1 mouse cellular context compared by ENCODE assay signal in the genomic region with DNA sequence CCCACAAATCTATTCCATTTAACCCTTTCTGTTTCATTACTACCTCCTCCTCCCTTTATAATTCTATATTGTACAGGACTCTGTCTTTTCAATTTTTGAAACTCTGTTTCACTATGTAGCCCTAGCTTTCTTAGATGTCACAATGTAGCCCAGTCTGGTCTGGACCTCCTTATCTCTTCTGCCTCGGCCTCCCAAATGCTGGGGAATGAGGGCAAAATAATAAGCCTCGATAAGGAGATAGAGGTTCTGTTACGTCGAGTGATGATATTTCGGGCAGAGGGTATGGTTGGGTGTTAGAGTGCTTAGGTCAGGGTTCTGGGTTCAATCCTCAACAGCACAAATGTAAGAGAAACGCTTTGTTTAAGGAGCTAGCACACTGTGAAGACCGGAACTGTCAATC.
TF ChIP-seq lines count a peak whose summit lies in the region.

No protein-coding gene starts in this region.

TF ChIP-seq in MEL, 35 proteins besides CTCF, POLR2A, EP300 and RAD21 (continued from another document):
- TF ChIP-seq BHLHE40 (IDR thresholded peaks at IDR 0.05; ENCODE audit: borderline replicate concordance, low read depth, low read length) (no peak), USF2 (IDR thresholded peaks at IDR 0.05; ENCODE audit: borderline replicate concordance in 1 of 2, insufficient read depth in 1 of 2, low read depth in 1 of 2, low read length in 2 of 2) (no peak), E2F4 (IDR thresholded peaks at IDR 0.05; ENCODE audit: borderline replicate concordance, low read depth, low read length) (no peak)
